Mouse (Mus musculus) G1E (cell line): ENCODE measurements at regions not wholly inside any gene's neighbourhood (a gene's known extent, or its start where the extent isn't known, plus 50 kb on each side); places are given as distances from the start of the nearest gene placed in this dataset.

Experiments used
- CTCF ChIP-seq: IDR thresholded peaks from 2 replicates; pipeline ENCODE4 v1.5.1; 2012; ENCODE audit warnings: low read depth, low read length, inconsistent platforms, mixed read lengths
- TAL1 ChIP-seq: conservative IDR thresholded peaks from 2 replicates; pipeline ENCODE4 v1.6.1; 2012; ENCODE audit warnings: low read depth, low read length, inconsistent platforms, mixed read lengths

GRCm38 (mm10) chr10:111769486-111770002 lies 202.9 kb upstream of the Krr1 start:
- TF ChIP-seq CTCF = no peak
- TF ChIP-seq TAL1 = no peak
